ENCODE assay signal across 7 mouse cellular contexts in the genomic region with DNA sequence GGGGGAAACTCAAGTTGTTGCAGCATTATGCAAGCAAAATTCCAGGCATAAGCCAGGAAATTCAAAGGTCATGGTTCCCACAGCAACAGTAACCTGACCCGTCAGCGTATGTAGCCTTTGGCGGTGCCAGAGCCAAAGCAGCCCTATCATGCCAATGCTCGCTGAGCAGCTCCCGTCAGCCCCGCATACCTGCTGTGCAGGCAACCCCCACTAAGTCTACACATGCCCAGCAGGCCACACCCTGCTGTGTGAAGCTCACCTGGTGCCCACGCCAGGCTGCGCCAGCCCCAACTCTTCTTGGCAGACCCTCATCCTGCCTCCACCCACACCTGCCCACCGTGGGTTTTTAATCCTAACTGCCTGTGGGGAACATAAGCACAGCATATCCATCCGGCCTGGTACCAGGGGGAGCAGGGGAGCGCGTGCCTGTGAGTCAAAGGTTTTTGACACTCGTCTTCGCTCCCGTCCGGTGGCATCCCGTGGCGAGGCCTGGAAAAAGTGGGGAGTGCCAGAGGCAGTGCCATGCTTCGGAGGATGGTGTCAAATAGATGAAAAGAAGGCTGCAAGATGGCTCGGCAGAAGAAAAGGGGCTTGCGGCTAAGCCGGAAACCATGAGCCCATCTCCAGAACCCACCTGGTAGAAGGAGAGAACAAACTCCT. TPM values are rescaled to one million over a fixed set of nuclear protein-coding genes. Genes with fewer than 3 reads are reported as not detected.
A peak's percentile ranks its signal among the peaks of the same experiment; 100 is the strongest.
DNase-seq lines count a peak whose midpoint lies in the region; ATAC-seq and TF ChIP-seq lines count a peak whose summit lies in the region.

No protein-coding gene starts in this region.

- H3K9me3 ChIP-seq in embryonic facial prominence, embryonic 12.5 days = no peaks in the 10 kb centered on the region
- H3K9me3 ChIP-seq in lung, embryonic 14.5 days (ENCODE audit: low read depth, low read length) = no peaks in the 10 kb centered on the region; the same call in 1 of the 2 replicates

- 0 out of 2 replicates have a peak overlapping the region, but pooled peaks have one; percentile 14 for H3K4me2 ChIP-seq in embryonic facial prominence, embryonic 12.5 days (replicated peaks)
- H3K4me2 ChIP-seq in lung, embryonic 14.5 days = peak overlapping the region; percentile 8; the same call in 1 of the 2 replicates

- TF ChIP-seq CTCF in Patski (IDR thresholded peaks at IDR 0.05) = no peak
- TF ChIP-seq CTCF in lung, embryonic 14.5 days (IDR thresholded peaks at IDR 0.05; ENCODE audit: low read depth) = no peak; the same call in 1 of the 2 replicates

- ATAC-seq in Patski = peak; percentile 96
- ATAC-seq in embryonic facial prominence, embryonic 12.5 days (ENCODE audit: insufficient number of reproducible peaks, insufficient read depth, low FRiP score, low TSS enrichment) = peak; percentile 68
- ATAC-seq in lung, embryonic 14.5 days (ENCODE audit: insufficient read depth) = peak; percentile 68

- CTCF ChIA-PET in Patski (lab: Charles Lee) = no interaction called here

- no peaks in the 10 kb centered on the region for H3K36me3 ChIP-seq in embryonic facial prominence, embryonic 12.5 days
- H3K36me3 ChIP-seq in lung, embryonic 14.5 days (ENCODE audit: insufficient read depth) = no peaks in the 10 kb centered on the region

- 53% methylated on average over 22 of the region's 22 CpGs for WGBS in embryonic facial prominence, embryonic 12.5 days
- WGBS in lung, embryonic 14.5 days = 67% methylated on average over 22 of the region's 22 CpGs

- in situ Hi-C loops in Patski (cut with MboI; ENCODE audit: low pct_unique_long_range_greater_than_20kb) = no loop called here

- DNase-seq in Muller cell, postnatal 12 days (ENCODE audit: inconsistent ontology term) = peak; percentile 46
- no peak for DNase-seq in Patski (ENCODE audit: low read depth, low spot score)
- peak; percentile 26 for DNase-seq in hindlimb bud, embryonic 11.5 days (ENCODE audit: extremely low spot score, low read depth, low spot score)
- DNase-seq in lung, embryonic 14.5 days = peak; percentile 78
- no peak for DNase-seq in thymus, postnatal 25 days
- DNase-seq in T-cell, adult 2 months (ENCODE audit: low spot score) = no peak

- POLR2A ChIA-PET in Patski (lab: Charles Lee) = interaction anchor here (1.1 kb wide), 1 partner anchor 12 kb away, joined by 4 read pairs; no protein-coding TSS in a partner anchor

- H3K4me1 ChIP-seq in embryonic facial prominence, embryonic 12.5 days = peaks cover 24% of the 10 kb centered on the region
- H3K4me1 ChIP-seq in lung, embryonic 14.5 days (ENCODE audit: insufficient read depth) = peaks cover 36% of the 10 kb centered on the region

- H3K27ac ChIP-seq in embryonic facial prominence, embryonic 12.5 days = peak overlapping the region; percentile 42; the same call in 1 of the 2 replicates
- H3K27ac ChIP-seq in lung, embryonic 14.5 days (ENCODE audit: low read depth) = peak overlapping the region; percentile 47; the same call in 1 of the 2 replicates

- no peak overlapping the region for H3K9ac ChIP-seq in embryonic facial prominence, embryonic 12.5 days
- H3K9ac ChIP-seq in lung, embryonic 14.5 days = no peak overlapping the region

- H3K27me3 ChIP-seq in Patski = no peaks in the 10 kb centered on the region
- H3K27me3 ChIP-seq in embryonic facial prominence, embryonic 12.5 days = no peaks in the 10 kb centered on the region
- no peaks in the 10 kb centered on the region for H3K27me3 ChIP-seq in lung, embryonic 14.5 days (ENCODE audit: insufficient read depth, low read length)

- no peak overlapping the region for H3K4me3 ChIP-seq in embryonic facial prominence, embryonic 12.5 days
- H3K4me3 ChIP-seq in lung, embryonic 14.5 days (ENCODE audit: low read depth, low read length) = no peak overlapping the region

RNA-seq across cellular contexts. Expression of gene Mical3, which starts 43.1 kb away (rescaled TPM):
- 47.3 TPM for polyA plus RNA-seq in Patski (2021)
- polyA plus RNA-seq in embryonic facial prominence, embryonic 12.5 days (2016; fragmentation: Nextera tagmentation; extraction: Ambion mirVana) = 11.9 and 12.6 TPM in 2 replicates
- polyA plus RNA-seq in lung, embryonic 14.5 days (2014; fragmentation: Nextera tagmentation; extraction: Ambion mirVana) = 27.0 and 29.8 TPM in 2 replicates

Comparison
In these comparisons a context has a peak if more than half of its experiments do, and no peak if none do; other contexts are left out.
1. DNase-seq: peak in Muller cell, postnatal 12 days (single experiment), hindlimb bud, embryonic 11.5 days (single experiment) and lung, embryonic 14.5 days (single experiment); none in Patski (single experiment), thymus, postnatal 25 days (single experiment) and T-cell, adult 2 months (single experiment).
2. Peak in every context shown above with its lines, with median percentiles within 50 percentile points of each other: ATAC-seq.